Mouse (Mus musculus) ES-Bruce4 (cell line): ENCODE measurements at regions not wholly inside any gene's neighbourhood (a gene's known extent, or its start where the extent isn't known, plus 50 kb on each side); places are given as distances from the start of the nearest gene placed in this dataset.

Experiments used
- CTCF ChIP-seq: IDR thresholded peaks from one replicate; pipeline ENCODE4 v1.8.1; 2011; ENCODE audit warnings: low read depth, low read length
- POLR2A ChIP-seq: IDR thresholded peaks from one replicate; pipeline ENCODE4 v1.8.1; 2011; ENCODE audit warnings: low read length; ENCODE audit not compliant: insufficient read depth

GRCm38 (mm10) chr12:112369581-112370371, 119.5 kb upstream of the A530016L24Rik start:
- no peak for TF ChIP-seq CTCF
- TF ChIP-seq POLR2A, result no peak
